Mouse (Mus musculus): ENCODE data around the gene Mbnl1. TPM values are rescaled to one million over a fixed set of nuclear protein-coding genes. Genes with fewer than 3 reads are reported as not detected.
"Not testable (repeated sequence)": the region's sequence is repeated elsewhere in the genome, so short reads cannot be mapped to it uniquely, and the experiment has no call there.

Mbnl1 gene
- 38.8 and 39.9 TPM in 2 replicates for polyA plus RNA-seq (2015; fragmentation: Nextera tagmentation; extraction: Ambion mirVana)

- Histone ChIP-seq H3K27ac (no peak within 1 kb of the TSS), H3K4me2 (no peak within 1 kb of the TSS), H3K36me3 (ENCODE audit: poor library complexity, severe bottlenecking) (no peaks in the 10 kb centered on the region), H3K9ac (no peak within 1 kb of the TSS), H3K4me1 (no peaks in the 10 kb centered on the region), H3K27me3 (no peaks in the 10 kb centered on the region), H3K4me3 (no peak within 1 kb of the TSS), H3K9me3 (replicated peaks) (no peaks in the 10 kb centered on the region)
- ATAC-seq, result no peak
- 69% methylated on average over 5 of the region's 5 CpGs for WGBS
These were observed at the start of gene Mbnl1 for GRCm38 (mm10) chr3:60472681-60473177. TSS of gene Mbnl1 (plus strand) at chr3:60472830.

- no peak for ATAC-seq
These were observed 48.5 kb upstream of the Mbnl1 start for GRCm38 (mm10) chr3:60424148-60424547.

GRCm38 (mm10) chr3:60429049-60429448, 43.6 kb upstream of the Mbnl1 start:
- H3K4me3 ChIP-seq, result no peak overlapping the region
- no peaks in the 10 kb centered on the region for H3K9me3 ChIP-seq (replicated peaks)
- no peak for ATAC-seq
- no peaks in the 10 kb centered on the region for H3K27me3 ChIP-seq
- 96% methylated on average over 5 of the region's 5 CpGs for WGBS
- no peak overlapping the region for H3K27ac ChIP-seq
- H3K4me1 ChIP-seq, result no peaks in the 10 kb centered on the region
- no peaks in the 10 kb centered on the region for H3K36me3 ChIP-seq (ENCODE audit: poor library complexity, severe bottlenecking)
- no peak overlapping the region for H3K9ac ChIP-seq
- no peak overlapping the region for H3K4me2 ChIP-seq

More at GRCm38 (mm10) chr3:60424148-60424547, 48.5 kb upstream of the Mbnl1 start:
- Histone ChIP-seq H3K36me3 (ENCODE audit: poor library complexity, severe bottlenecking) (no peaks in the 10 kb centered on the region), H3K9ac (no peak overlapping the region), H3K4me1 (no peaks in the 10 kb centered on the region), H3K4me2 (no peak overlapping the region), H3K4me3 (no peak overlapping the region), H3K9me3 (replicated peaks) (no peaks in the 10 kb centered on the region), H3K27ac (no peak overlapping the region), H3K27me3 (no peaks in the 10 kb centered on the region)
- WGBS, result 97% methylated on average over 1 of the region's 1 CpGs

GRCm38 (mm10) chr3:60437254-60437653, 35.4 kb upstream of the Mbnl1 start:
- no peak overlapping the region for H3K4me3 ChIP-seq
- no peaks in the 10 kb centered on the region for H3K27me3 ChIP-seq
- no peaks in the 10 kb centered on the region for H3K4me1 ChIP-seq
- H3K9me3 ChIP-seq (replicated peaks), result no peaks in the 10 kb centered on the region
- H3K36me3 ChIP-seq (ENCODE audit: poor library complexity, severe bottlenecking), result no peaks in the 10 kb centered on the region
- H3K27ac ChIP-seq, result no peak overlapping the region
- ATAC-seq, result no peak
- H3K9ac ChIP-seq, result no peak overlapping the region
- H3K4me2 ChIP-seq, result no peak overlapping the region

GRCm38 (mm10) chr3:60437678-60438232, 34.9 kb upstream of the Mbnl1 start:
- no peaks in the 10 kb centered on the region for H3K36me3 ChIP-seq (ENCODE audit: poor library complexity, severe bottlenecking)
- WGBS, result 63% methylated on average over 1 of the region's 1 CpGs
- no peak overlapping the region for H3K4me2 ChIP-seq
- ATAC-seq, result no peak
- no peaks in the 10 kb centered on the region for H3K9me3 ChIP-seq (replicated peaks)
- no peaks in the 10 kb centered on the region for H3K27me3 ChIP-seq
- no peak overlapping the region for H3K27ac ChIP-seq
- no peaks in the 10 kb centered on the region for H3K4me1 ChIP-seq
- H3K9ac ChIP-seq, result no peak overlapping the region
- H3K4me3 ChIP-seq, result no peak overlapping the region

GRCm38 (mm10) chr3:60438715-60439114, 33.9 kb upstream of the Mbnl1 start:
- Histone ChIP-seq H3K27me3 (no peaks in the 10 kb centered on the region), H3K36me3 (ENCODE audit: poor library complexity, severe bottlenecking) (no peaks in the 10 kb centered on the region), H3K4me3 (no peak overlapping the region), H3K27ac (no peak overlapping the region), H3K9me3 (replicated peaks) (no peaks in the 10 kb centered on the region), H3K9ac (no peak overlapping the region), H3K4me2 (no peak overlapping the region), H3K4me1 (no peaks in the 10 kb centered on the region)
- 96% methylated on average over 1 of the region's 1 CpGs for WGBS
- no peak for ATAC-seq

GRCm38 (mm10) chr3:60461828-60462521, 10.7 kb upstream of the Mbnl1 start:
- Histone ChIP-seq H3K9ac (no peak overlapping the region), H3K27ac (no peak overlapping the region), H3K4me3 (no peak overlapping the region), H3K9me3 (replicated peaks) (no peaks in the 10 kb centered on the region), H3K36me3 (ENCODE audit: poor library complexity, severe bottlenecking) (no peaks in the 10 kb centered on the region), H3K27me3 (no peaks in the 10 kb centered on the region), H3K4me1 (no peaks in the 10 kb centered on the region), H3K4me2 (no peak overlapping the region)
- ATAC-seq, result no peak
- 89% methylated on average over 6 of the region's 6 CpGs for WGBS

- H3K27me3 ChIP-seq; H3K9me3 ChIP-seq (replicated peaks); ATAC-seq; H3K9ac ChIP-seq; H3K4me1 ChIP-seq; H3K36me3 ChIP-seq (ENCODE audit: poor library complexity, severe bottlenecking); H3K4me3 ChIP-seq; H3K4me2 ChIP-seq; H3K27ac ChIP-seq: not testable (repeated sequence)
- WGBS, result 93% methylated on average over 2 of the region's 3 CpGs
These were observed 4.0 kb upstream of the Mbnl1 start for GRCm38 (mm10) chr3:60468667-60469066.

GRCm38 (mm10) chr3:60469170-60469805, 3.3 kb upstream of the Mbnl1 start:
- WGBS, result 96% methylated on average over 2 of the region's 3 CpGs
- H3K4me1 ChIP-seq; H3K9me3 ChIP-seq (replicated peaks); H3K9ac ChIP-seq; H3K4me2 ChIP-seq; H3K4me3 ChIP-seq; H3K27ac ChIP-seq; ATAC-seq; H3K27me3 ChIP-seq; H3K36me3 ChIP-seq (ENCODE audit: poor library complexity, severe bottlenecking): not testable (repeated sequence)

GRCm38 (mm10) chr3:60472011-60472680, 484 bp upstream of the Mbnl1 start:
- no peaks in the 10 kb centered on the region for H3K4me1 ChIP-seq
- ATAC-seq, result no peak
- H3K9me3 ChIP-seq (replicated peaks), result no peaks in the 10 kb centered on the region
- H3K4me2 ChIP-seq, result no peak overlapping the region
- H3K27me3 ChIP-seq, result no peaks in the 10 kb centered on the region
- no peak overlapping the region for H3K27ac ChIP-seq
- no peak overlapping the region for H3K4me3 ChIP-seq
- no peaks in the 10 kb centered on the region for H3K36me3 ChIP-seq (ENCODE audit: poor library complexity, severe bottlenecking)
- 93% methylated on average over 2 of the region's 2 CpGs for WGBS
- H3K9ac ChIP-seq, result no peak overlapping the region

GRCm38 (mm10) chr3:60473861-60474653, 1.4 kb downstream of the Mbnl1 start:
- H3K36me3 ChIP-seq (ENCODE audit: poor library complexity, severe bottlenecking), result no peaks in the 10 kb centered on the region
- no peak overlapping the region for H3K4me2 ChIP-seq
- 94% methylated on average over 11 of the region's 11 CpGs for WGBS
- ATAC-seq, result no peak
- H3K9ac ChIP-seq, result no peak overlapping the region
- H3K4me3 ChIP-seq, result no peak overlapping the region
- H3K27me3 ChIP-seq, result no peaks in the 10 kb centered on the region
- no peaks in the 10 kb centered on the region for H3K4me1 ChIP-seq
- no peaks in the 10 kb centered on the region for H3K9me3 ChIP-seq (replicated peaks)
- no peak overlapping the region for H3K27ac ChIP-seq

GRCm38 (mm10) chr3:60474654-60474972, 2.0 kb downstream of the Mbnl1 start:
- 90% methylated on average over 3 of the region's 3 CpGs for whole genome bisulfite sequencing

More at GRCm38 (mm10) chr3:60474654-60474972, 2.0 kb downstream of the Mbnl1 start:
- no peak overlapping the region for H3K4me3 ChIP-seq
- no peak overlapping the region for H3K9ac ChIP-seq
- H3K36me3 ChIP-seq (ENCODE audit: poor library complexity, severe bottlenecking), result no peaks in the 10 kb centered on the region
- no peak overlapping the region for H3K4me2 ChIP-seq
- no peaks in the 10 kb centered on the region for H3K27me3 ChIP-seq
- no peak overlapping the region for H3K27ac ChIP-seq
- H3K4me1 ChIP-seq, result no peaks in the 10 kb centered on the region
- H3K9me3 ChIP-seq (replicated peaks), result no peaks in the 10 kb centered on the region
- ATAC-seq, result no peak
